In genomic region chr13:23700786-23701520, GRCm38 (mm10) we compare ENCODE assay signal across 9 mouse cellular contexts. TPM values are rescaled to one million over a fixed set of nuclear protein-coding genes. Genes with fewer than 3 reads are reported as not detected.
A peak's percentile ranks its signal among the peaks of the same experiment; 100 is the strongest.
DNase-seq lines count a peak whose midpoint lies in the region; ATAC-seq and TF ChIP-seq lines count a peak whose summit lies in the region.
"Had no signal": no experiment of that assay in that cellular context is flagged by ENCODE, and none has a peak within 500 bp of the region (broad histone marks: within the 10 kb centered on the region; RNA-seq: fewer than 3 reads in every experiment).

No protein-coding gene starts in this region.

- no peak overlapping the region for H3K27ac ChIP-seq in bone marrow, adult 2 months (ENCODE audit: control insufficient read depth, insufficient read depth, low read depth, low read length, poor library complexity)
- H3K27ac ChIP-seq in heart, embryonic 15.5 days: no peak overlapping the region
- H3K27ac ChIP-seq in liver, embryonic 14.5 days: peak overlapping the region; percentile 13
- no peak overlapping the region for H3K27ac ChIP-seq in neural tube, embryonic 13.5 days (replicated peaks)

- no peaks in the 10 kb centered on the region; the same call in 1 of the 2 replicates for H3K4me1 ChIP-seq in bone marrow, adult 2 months (ENCODE audit: control insufficient read depth, insufficient read depth, low read length)
- peaks cover 42% of the 10 kb centered on the region for H3K4me1 ChIP-seq in erythroblast, embryonic 14.5 days (ENCODE audit: control insufficient read depth)
- peaks cover 7% of the 10 kb centered on the region for H3K4me1 ChIP-seq in heart, embryonic 15.5 days (replicated peaks)
- peaks cover 20 to 21% of the 10 kb centered on the region in 2 experiments for H3K4me1 ChIP-seq in liver, embryonic 14.5 days (replicated peaks; ENCODE audit: control insufficient read depth in 2 of 2, insufficient read depth in 2 of 2, low read length in 1 of 2)
- H3K4me1 ChIP-seq in neural tube, embryonic 13.5 days (replicated peaks): peaks cover 14% of the 10 kb centered on the region

- no peaks in the 10 kb centered on the region for H3K9me3 ChIP-seq in erythroblast, embryonic 14.5 days (ENCODE audit: control insufficient read depth, low read length)
- no peaks in the 10 kb centered on the region for H3K9me3 ChIP-seq in heart, embryonic 15.5 days (replicated peaks)
- no peaks in the 10 kb centered on the region for H3K9me3 ChIP-seq in liver, embryonic 14.5 days (ENCODE audit: control insufficient read depth, low read length)
- H3K9me3 ChIP-seq in neural tube, embryonic 13.5 days: no peaks in the 10 kb centered on the region

- H3K4me2 ChIP-seq in heart, embryonic 15.5 days: no peak overlapping the region
- H3K4me2 ChIP-seq in liver, embryonic 14.5 days (ENCODE audit: low read depth): peak overlapping the region; percentile 24
- no peak overlapping the region for H3K4me2 ChIP-seq in neural tube, embryonic 13.5 days

- WGBS in bone marrow, adult 2 months: 4% methylated on average over 8 of the region's 8 CpGs
- 19% methylated on average over 8 of the region's 8 CpGs for WGBS in heart, embryonic 15.5 days
- 17% methylated on average over 8 of the region's 8 CpGs for WGBS in liver, embryonic 14.5 days (ENCODE audit: insufficient replicate concordance)
- WGBS in neural tube, embryonic 13.5 days: 36% methylated on average over 8 of the region's 8 CpGs

- H3K4me3 ChIP-seq in bone marrow, adult 2 months (replicated peaks; ENCODE audit: control insufficient read depth, low read depth, low read length): no peak overlapping the region
- H3K4me3 ChIP-seq in erythroblast, embryonic 14.5 days (replicated peaks): peak overlapping the region; percentile 25
- no peak overlapping the region for H3K4me3 ChIP-seq in heart, embryonic 15.5 days
- no peak overlapping the region for H3K4me3 ChIP-seq in liver, embryonic 14.5 days (ENCODE audit: insufficient read depth in 1 of 2, low read depth in 2 of 2, low read length in 2 of 2)
- H3K4me3 ChIP-seq in neural tube, embryonic 13.5 days: no peak overlapping the region

- H3K27me3 ChIP-seq in erythroblast, embryonic 14.5 days (ENCODE audit: control insufficient read depth): no peaks in the 10 kb centered on the region
- H3K27me3 ChIP-seq in heart, embryonic 15.5 days: no peaks in the 10 kb centered on the region
- no peaks in the 10 kb centered on the region for H3K27me3 ChIP-seq in liver, embryonic 14.5 days (ENCODE audit: control insufficient read depth, insufficient read depth, low read length)
- no peaks in the 10 kb centered on the region; the same call in 1 of the 2 replicates for H3K27me3 ChIP-seq in neural tube, embryonic 13.5 days

- peak; percentile 36; the same call in 1 of the 2 replicates for ATAC-seq in heart, embryonic 15.5 days (replicated peaks; ENCODE audit: insufficient number of reproducible peaks, insufficient read depth, low FRiP score, low read depth)
- ATAC-seq in liver, embryonic 14.5 days (ENCODE audit: insufficient read depth): 0 out of 2 replicates have a peak, but pooled peaks have one; percentile 11
- peak; percentile 49; the same call in 1 of the 2 replicates for ATAC-seq in neural tube, embryonic 13.5 days (ENCODE audit: low read depth)

- DNase-seq in CD8-positive naive resting alpha-beta T cell, adult 2 months (ENCODE audit: low read depth in 2 of 2, low spot score in 2 of 2): peak; percentile 68 to 78
- peak; percentile 79 to 84 for DNase-seq in kidney, postnatal 36 days
- DNase-seq in liver, embryonic 14.5 days (ENCODE audit: low read depth in 3 of 3, low spot score in 3 of 3): peak; percentile 73 to 75 (median 73)
- peak; percentile 57 for DNase-seq in testis, postnatal 14 days (ENCODE audit: low spot score)

- no peak for TF ChIP-seq POLR2A in bone marrow, adult 2 months (IDR thresholded peaks at IDR 0.05; ENCODE audit: borderline replicate concordance, control insufficient read depth, low read depth, low read length)

- TF ChIP-seq EP300 in liver, embryonic 14.5 days (IDR thresholded peaks at IDR 0.05; ENCODE audit: low read depth): no peak

- TF ChIP-seq CTCF in bone marrow, adult 2 months (IDR thresholded peaks at IDR 0.05; ENCODE audit: control insufficient read depth, insufficient read depth, low read length): peak; percentile 64
- TF ChIP-seq CTCF in liver, embryonic 14.5 days (IDR thresholded peaks at IDR 0.05; ENCODE audit: low read depth): peak; percentile 89

- H3K36me3 ChIP-seq in erythroblast, embryonic 14.5 days (ENCODE audit: control insufficient read depth): no peaks in the 10 kb centered on the region
- no peaks in the 10 kb centered on the region for H3K36me3 ChIP-seq in heart, embryonic 15.5 days
- H3K36me3 ChIP-seq in liver, embryonic 14.5 days (replicated peaks; ENCODE audit: control insufficient read depth, insufficient read depth, low read depth): no peaks in the 10 kb centered on the region
- H3K36me3 ChIP-seq in neural tube, embryonic 13.5 days: no peaks in the 10 kb centered on the region

- no peak overlapping the region for H3K9ac ChIP-seq in heart, embryonic 15.5 days
- peak overlapping the region; percentile 51 for H3K9ac ChIP-seq in liver, embryonic 14.5 days (replicated peaks)
- no peak overlapping the region for H3K9ac ChIP-seq in neural tube, embryonic 13.5 days

RNA-seq across cellular contexts. Expression of gene Hist1h4c, which starts 2.7 kb away (rescaled TPM):
- 7.1 and 15.1 TPM in 2 replicates for polyA plus RNA-seq in bone marrow, adult 2 months (2011; ENCODE audit: insufficient read depth, insufficient read length, low replicate concordance, missing spikeins)
- 0.93 and 3.0 TPM in 2 replicates for polyA plus RNA-seq in erythroblast, embryonic 14.5 days (2012)
- polyA plus RNA-seq in heart, embryonic 15.5 days (2015; fragmentation: Nextera tagmentation; extraction: Ambion mirVana): 2.4 and 2.7 TPM in 2 replicates
- polyA plus RNA-seq in liver, embryonic 14.5 days (2012; rRNA removed): 3.5 and 6.2 TPM in 2 replicates
- polyA plus RNA-seq in liver, embryonic 14.5 days (2014; fragmentation: Nextera tagmentation; extraction: Ambion mirVana): 8.5 and 10.1 TPM in 2 replicates
- 2.3 and 2.5 TPM in 2 replicates for polyA plus RNA-seq in neural tube, embryonic 13.5 days (2015; fragmentation: Nextera tagmentation; extraction: Ambion mirVana)

RNA-seq across cellular contexts. Expression of gene Hist1h1t, which starts 5.3 kb away (rescaled TPM):
- polyA plus RNA-seq in bone marrow, adult 2 months (2011; ENCODE audit: insufficient read depth, insufficient read length, low replicate concordance, missing spikeins): 3.9 TPM in 1 of 2 replicates, not detected in the other
- polyA plus RNA-seq in erythroblast, embryonic 14.5 days (2012): 0.10 TPM in 1 of 2 replicates, not detected in the other
- 0.14 TPM in 1 of 2 replicates, not detected in the other for polyA plus RNA-seq in heart, embryonic 15.5 days (2015; fragmentation: Nextera tagmentation; extraction: Ambion mirVana)
- polyA plus RNA-seq in liver, embryonic 14.5 days (2012; rRNA removed): 0.13 TPM in 1 of 2 replicates, not detected in the other
- polyA plus RNA-seq in liver, embryonic 14.5 days (2014; fragmentation: Nextera tagmentation; extraction: Ambion mirVana): not detected in 2 replicates
- not detected in 2 replicates for polyA plus RNA-seq in neural tube, embryonic 13.5 days (2015; fragmentation: Nextera tagmentation; extraction: Ambion mirVana)
- polyA plus RNA-seq: gonadal fat pad, adult 2 months had no signal

RNA-seq across cellular contexts. Expression of gene Hfe, which starts 9.7 kb away (rescaled TPM):
- polyA plus RNA-seq in bone marrow, adult 2 months (2011; ENCODE audit: insufficient read depth, insufficient read length, low replicate concordance, missing spikeins): 4.0 and 4.5 TPM in 2 replicates
- 0.15 and 0.53 TPM in 2 replicates for polyA plus RNA-seq in erythroblast, embryonic 14.5 days (2012)
- polyA plus RNA-seq in heart, embryonic 15.5 days (2015; fragmentation: Nextera tagmentation; extraction: Ambion mirVana): 10.3 and 13.6 TPM in 2 replicates
- 2.8 and 3.4 TPM in 2 replicates for polyA plus RNA-seq in liver, embryonic 14.5 days (2012; rRNA removed)
- 10.8 and 12.2 TPM in 2 replicates for polyA plus RNA-seq in liver, embryonic 14.5 days (2014; fragmentation: Nextera tagmentation; extraction: Ambion mirVana)
- polyA plus RNA-seq in neural tube, embryonic 13.5 days (2015; fragmentation: Nextera tagmentation; extraction: Ambion mirVana): 3.7 and 4.0 TPM in 2 replicates

RNA-seq across cellular contexts. Expression of gene Hist1h2bc, which starts 17.0 kb away (rescaled TPM):
- 42.9 and 54.0 TPM in 2 replicates for polyA plus RNA-seq in bone marrow, adult 2 months (2011; ENCODE audit: insufficient read depth, insufficient read length, low replicate concordance, missing spikeins)
- 17.5 and 20.6 TPM in 2 replicates for polyA plus RNA-seq in erythroblast, embryonic 14.5 days (2012)
- 51.8 and 52.1 TPM in 2 replicates for polyA plus RNA-seq in heart, embryonic 15.5 days (2015; fragmentation: Nextera tagmentation; extraction: Ambion mirVana)
- 67.1 and 79.7 TPM in 2 replicates for polyA plus RNA-seq in liver, embryonic 14.5 days (2012; rRNA removed)
- 104 and 106 TPM in 2 replicates for polyA plus RNA-seq in liver, embryonic 14.5 days (2014; fragmentation: Nextera tagmentation; extraction: Ambion mirVana)
- polyA plus RNA-seq in neural tube, embryonic 13.5 days (2015; fragmentation: Nextera tagmentation; extraction: Ambion mirVana): 25.7 and 28.2 TPM in 2 replicates

RNA-seq across cellular contexts. Expression of gene Hist1h2ac, which starts 17.2 kb away (rescaled TPM):
- polyA plus RNA-seq in bone marrow, adult 2 months (2011; ENCODE audit: insufficient read depth, insufficient read length, low replicate concordance, missing spikeins): 2.0 and 3.7 TPM in 2 replicates
- polyA plus RNA-seq in erythroblast, embryonic 14.5 days (2012): 1.1 and 2.1 TPM in 2 replicates
- polyA plus RNA-seq in heart, embryonic 15.5 days (2015; fragmentation: Nextera tagmentation; extraction: Ambion mirVana): 0.50 and 0.74 TPM in 2 replicates
- 1.5 and 1.8 TPM in 2 replicates for polyA plus RNA-seq in liver, embryonic 14.5 days (2012; rRNA removed)
- polyA plus RNA-seq in liver, embryonic 14.5 days (2014; fragmentation: Nextera tagmentation; extraction: Ambion mirVana): 1.1 and 1.3 TPM in 2 replicates
- 0.40 and 0.66 TPM in 2 replicates for polyA plus RNA-seq in neural tube, embryonic 13.5 days (2015; fragmentation: Nextera tagmentation; extraction: Ambion mirVana)
